8 mouse cellular contexts compared by ENCODE assay signal in genomic region chr16:89924249-89924890, GRCm38 (mm10).
A peak's percentile ranks its signal among the peaks of the same experiment; 100 is the strongest.
DNase-seq lines count a peak whose midpoint lies in the region; ATAC-seq and TF ChIP-seq lines count a peak whose summit lies in the region.

No protein-coding gene starts in this region.

- peak overlapping the region; percentile 18; the same call in 1 of the 2 replicates for H3K4me2 ChIP-seq in lung, embryonic 15.5 days

- no peak overlapping the region for H3K27ac ChIP-seq in left cerebral cortex, adult 2 months
- H3K27ac ChIP-seq in lung, embryonic 15.5 days: no peak overlapping the region

- H3K27me3 ChIP-seq in lung, embryonic 15.5 days: no peaks in the 10 kb centered on the region; the same call in 1 of the 2 replicates

- 0 out of 2 replicates have a peak, but pooled peaks have one; percentile 9 for ATAC-seq in granulocyte monocyte progenitor cell, adult 5-6 weeks (replicated peaks; ENCODE audit: poor library complexity, severe bottlenecking)
- ATAC-seq in lung, embryonic 15.5 days (ENCODE audit: borderline replicate concordance, extremely low read depth, low FRiP score, low TSS enrichment): peak; percentile 64; the same call in 1 of the 2 replicates

- peak; percentile 46 to 62 for DNase-seq in left cerebral cortex, postnatal 14 days (ENCODE audit: low spot score in 2 of 2)
- DNase-seq in left cerebral cortex, adult 2 months (ENCODE audit: extremely low spot score in 1 of 2, low spot score in 2 of 2): no peak
- peak; percentile 80 for DNase-seq in cerebellum, adult 11-12 months
- no peak for DNase-seq in thymus, adult 18-20 months
- DNase-seq in c-Kit-positive CD71-positive TER-119-positive erythroid progenitor cells, embryonic 14.5 days (ENCODE audit: low spot score): no peak
- no peak for DNase-seq in left cerebral cortex, postnatal 36 days (ENCODE audit: low spot score in 2 of 2)

- no peak overlapping the region for H3K9ac ChIP-seq in lung, embryonic 15.5 days

- no peak overlapping the region for H3K4me3 ChIP-seq in left cerebral cortex, adult 2 months
- no peak overlapping the region for H3K4me3 ChIP-seq in lung, embryonic 15.5 days

- 39% methylated on average over 14 of the region's 14 CpGs for WGBS in lung, embryonic 15.5 days

- H3K9me3 ChIP-seq in lung, embryonic 15.5 days: no peaks in the 10 kb centered on the region

- intact Hi-C loops in left cerebral cortex, postnatal 14 days (cut with DNase I): loop anchor here (5.0 kb wide), 1 partner anchor 77 kb away; no protein-coding TSS in a partner anchor
- intact Hi-C loops in left cerebral cortex, adult 2 months (cut with DNase I): no loop called here
- intact Hi-C loops in left cerebral cortex, postnatal 36 days (cut with DNase I): loop anchor here (5.0 kb wide), 1 partner anchor 77 kb away; no protein-coding TSS in a partner anchor

- H3K4me1 ChIP-seq in lung, embryonic 15.5 days: peaks cover 10% of the 10 kb centered on the region

- H3K36me3 ChIP-seq in lung, embryonic 15.5 days: no peaks in the 10 kb centered on the region

- TF ChIP-seq CTCF in left cerebral cortex, adult 2 months (IDR thresholded peaks at IDR 0.05): no peak

Comparison
In these comparisons a context has a peak if more than half of its experiments do, and no peak if none do; other contexts are left out.
1. DNase-seq: peak in left cerebral cortex, postnatal 14 days (2 of 2) and cerebellum, adult 11-12 months (single experiment); none in left cerebral cortex, adult 2 months (0 of 2), thymus, adult 18-20 months (0 of 2), c-Kit-positive CD71-positive TER-119-positive erythroid progenitor cells, embryonic 14.5 days (single experiment) and left cerebral cortex, postnatal 36 days (0 of 2).